16 mouse cellular contexts compared by ENCODE assay signal in the genomic region with DNA sequence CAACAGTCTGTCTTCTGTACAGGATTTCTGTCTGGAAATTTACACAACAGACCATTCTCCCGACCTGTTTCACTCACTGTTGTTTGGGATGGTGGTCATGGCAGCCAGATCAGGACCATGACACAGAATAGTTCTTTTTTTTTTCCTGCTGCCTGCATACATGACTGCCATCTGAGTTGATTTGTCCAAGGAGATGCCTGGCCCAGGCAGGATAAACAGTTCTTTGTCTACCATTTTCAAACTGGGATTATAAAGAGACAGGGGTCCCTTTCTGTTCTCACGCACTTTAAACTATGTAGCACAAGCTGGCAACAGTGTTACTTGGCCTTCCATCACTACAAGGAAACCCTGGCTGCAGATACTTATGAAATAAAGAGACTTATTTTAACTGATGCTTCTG.
"Had no signal": no experiment of that assay in that cellular context is flagged by ENCODE, and none has a peak within 500 bp of the region (broad histone marks: within the 10 kb centered on the region; RNA-seq: fewer than 3 reads in every experiment).

No protein-coding gene starts in this region.

- ATAC-seq: liver, postnatal 0 days; lung, postnatal 0 days had no signal

- H3K36me3 ChIP-seq: limb, embryonic 12.5 days; limb, embryonic 15.5 days; neural tube, embryonic 12.5 days; neural tube, embryonic 15.5 days had no signal

- H3K4me1 ChIP-seq: limb, embryonic 12.5 days; limb, embryonic 15.5 days; neural tube, embryonic 12.5 days; neural tube, embryonic 15.5 days had no signal

- H3K4me3 ChIP-seq: limb, embryonic 12.5 days; limb, embryonic 15.5 days; neural tube, embryonic 12.5 days; neural tube, embryonic 15.5 days had no signal

- H3K9me3 ChIP-seq: limb, embryonic 12.5 days; limb, embryonic 15.5 days; neural tube, embryonic 15.5 days had no signal

- DNase-seq: kidney, adult 18-20 months; kidney, adult 9 months; kidney, postnatal 14 days; kidney, postnatal 4 days; left cerebral cortex, postnatal 4 days; liver, postnatal 0 days; lung, embryonic 14.5 days; thymus, adult 18-20 months; thymus, postnatal 36 days had no signal

- H3K27ac ChIP-seq: limb, embryonic 12.5 days; limb, embryonic 15.5 days; liver, embryonic 14.5 days; macrophage; neural tube, embryonic 12.5 days; neural tube, embryonic 15.5 days had no signal

- H3K9ac ChIP-seq: limb, embryonic 12.5 days; limb, embryonic 15.5 days; liver, embryonic 14.5 days; liver, postnatal 0 days; lung, embryonic 14.5 days; neural tube, embryonic 12.5 days; neural tube, embryonic 15.5 days had no signal

- H3K4me2 ChIP-seq: limb, embryonic 12.5 days; limb, embryonic 15.5 days; lung, embryonic 14.5 days; neural tube, embryonic 12.5 days; neural tube, embryonic 15.5 days had no signal

- H3K27me3 ChIP-seq: limb, embryonic 12.5 days; limb, embryonic 15.5 days; neural tube, embryonic 12.5 days; neural tube, embryonic 15.5 days had no signal
